In the genomic region with DNA sequence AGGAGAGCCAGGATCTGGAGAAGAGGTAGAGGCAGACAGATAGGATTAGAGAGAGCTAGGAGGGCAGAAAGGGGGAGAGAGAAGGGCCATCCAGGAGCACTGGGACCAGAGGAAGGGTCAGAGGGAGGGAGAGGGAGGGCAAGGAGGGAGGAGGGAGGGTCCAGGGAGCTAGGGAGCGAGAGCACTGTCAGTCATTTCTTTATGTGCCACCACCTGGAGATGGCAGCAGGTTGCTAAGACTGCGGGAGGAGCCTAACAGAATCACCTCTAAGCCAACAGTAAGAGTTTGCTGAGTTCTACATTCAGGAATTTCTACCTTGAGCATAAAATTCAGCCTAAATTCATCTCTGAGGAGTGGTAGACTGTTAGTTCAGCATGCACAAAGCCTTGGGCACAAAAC, we compare ENCODE assay signal across 13 mouse cellular contexts. TPM values are rescaled to one million over a fixed set of nuclear protein-coding genes. Genes with fewer than 3 reads are reported as not detected.
"Had no signal": no experiment of that assay in that cellular context is flagged by ENCODE, and none has a peak within 500 bp of the region (broad histone marks: within the 10 kb centered on the region; RNA-seq: fewer than 3 reads in every experiment).

No protein-coding gene starts in this region.

- H3K27me3 ChIP-seq: liver, embryonic 13.5 days; midbrain, embryonic 13.5 days had no signal

- H3K4me2 ChIP-seq: liver, embryonic 13.5 days; midbrain, embryonic 13.5 days had no signal

- H3K9ac ChIP-seq: liver, embryonic 13.5 days; midbrain, embryonic 13.5 days had no signal

- ATAC-seq: midbrain, embryonic 13.5 days had no signal

- DNase-seq: kidney, postnatal 25 days; layer of hippocampus, adult 9-11 months; layer of hippocampus, postnatal 36 days; liver, embryonic 13.5 days; lung, adult 2 months; thymus, adult 18-20 months; thymus, postnatal 36 days had no signal

- H3K9me3 ChIP-seq: liver, embryonic 13.5 days; midbrain, embryonic 13.5 days had no signal

- H3K27ac ChIP-seq: kidney, postnatal 0 days; layer of hippocampus, adult 2 months; left cerebral cortex, adult 2 months; liver, embryonic 13.5 days; macrophage; midbrain, embryonic 13.5 days had no signal

- H3K4me3 ChIP-seq: layer of hippocampus, adult 2 months; left cerebral cortex, adult 2 months; liver, embryonic 13.5 days; midbrain, embryonic 13.5 days had no signal

RNA-seq across cellular contexts. Expression of a gene that starts 40.9 kb away (rescaled TPM):
- polyA plus RNA-seq: liver, adult 2 months; macrophage had no signal
